Mouse (Mus musculus): ENCODE data around the gene Mmp11.

GRCm38 (mm10) chr10:75880771-75881577 is 55.3 kb downstream of the Mmp11 start:
- no peak for TF ChIP-seq CTCF (IDR thresholded peaks at IDR 0.05; ENCODE audit: borderline replicate concordance, extremely low read depth, insufficient read depth, insufficient read length)
- no peak for TF ChIP-seq POLR2A (IDR thresholded peaks at IDR 0.05; ENCODE audit: borderline replicate concordance, extremely low read depth, insufficient read depth, insufficient read length, poor library complexity, severe bottlenecking)
